Mouse (Mus musculus) ES-E14 (cell line): ENCODE data around the gene Parp14. TPM values are rescaled to one million over a fixed set of nuclear protein-coding genes. Genes with fewer than 3 reads are reported as not detected.
A peak's percentile ranks its signal among the peaks of the same experiment; 100 is the strongest.

ENCODE experiments used
- DNase-seq: peaks from one replicate; pipeline ENCODE4 v3.0.0-alpha.2; 2013; ENCODE audit warnings: low read depth, low spot score
- H3K27ac ChIP-seq: 2 replicates; pipeline ENCODE4 v1.5.1; 2012; ENCODE audit warnings: low read depth, mild to moderate bottlenecking, low read length, moderate library complexity, mixed read lengths; ENCODE audit not compliant: poor library complexity, insufficient read depth, severe bottlenecking
- H3K36me3 ChIP-seq: 2 replicates; pipeline ENCODE4 v1.6.1; 2012; ENCODE audit warnings: mild to moderate bottlenecking, low read length, moderate library complexity, mixed read lengths; ENCODE audit not compliant: control insufficient read depth, poor library complexity, insufficient read depth, severe bottlenecking
- H3K4me1 ChIP-seq, 2 experiments: fragments of 150-350 bp in 1 of 2; sonication (generic) in 1 of 2; 2 replicates each; pipeline ENCODE4 v1.6.1; 2012; ENCODE audit warnings: low read length in 2 of 2, mild to moderate bottlenecking in 1 of 2, mixed read lengths in 1 of 2; ENCODE audit not compliant: control insufficient read depth in 2 of 2, insufficient read depth in 2 of 2, poor library complexity in 1 of 2
- H3K4me3 ChIP-seq, 2 experiments: fragments of 150-350 bp in 1 of 2; sonication (generic) in 1 of 2; 2 replicates each; pipeline ENCODE4 v1.5.1; 2012; ENCODE audit warnings: low read length in 2 of 2, low read depth in 1 of 2, mild to moderate bottlenecking in 1 of 2, mixed read lengths in 1 of 2; ENCODE audit not compliant: insufficient read depth in 1 of 2, poor library complexity in 1 of 2, severe bottlenecking in 1 of 2
- H3K9ac ChIP-seq: 2 replicates; pipeline ENCODE4 v1.6.1; 2012; ENCODE audit warnings: low read depth, mild to moderate bottlenecking, low read length, mixed read lengths; ENCODE audit not compliant: poor library complexity, insufficient read depth, severe bottlenecking
- H3K9me3 ChIP-seq: fragments of 150-350 bp; sonication (generic); 2 replicates; pipeline ENCODE4 v1.6.1; 2012; ENCODE audit warnings: low read depth, mild to moderate bottlenecking, low read length; ENCODE audit not compliant: control insufficient read depth, insufficient read depth
- CHD2 ChIP-seq: IDR thresholded peaks from 2 replicates; pipeline ENCODE4 v1.6.1; 2014; ENCODE audit warnings: mild to moderate bottlenecking, low read depth, low read length, inconsistent platforms
- HCFC1 ChIP-seq: IDR thresholded peaks from 2 replicates; pipeline ENCODE4 v1.6.1; 2012; ENCODE audit warnings: low read length, inconsistent platforms, borderline replicate concordance; ENCODE audit not compliant: insufficient read depth
- MAFK ChIP-seq: IDR thresholded peaks from 2 replicates; pipeline ENCODE4 v1.6.1; 2014; ENCODE audit warnings: mild to moderate bottlenecking, low read depth, low read length, inconsistent platforms; ENCODE audit not compliant: insufficient read depth
- ZC3H11A ChIP-seq: IDR thresholded peaks from 2 replicates; pipeline ENCODE4 v1.6.1; 2012; ENCODE audit warnings: low read depth, mild to moderate bottlenecking, inconsistent platforms, low read length, borderline replicate concordance
- ZNF384 ChIP-seq: IDR thresholded peaks from 2 replicates; pipeline ENCODE4 v1.6.1; 2012; ENCODE audit warnings: low read depth, low read length, inconsistent platforms
- in situ Hi-C, 2 experiments: fragments of 600-800 bp; cut with MboI; formaldehyde crosslinking; loops; one replicate each; pipeline ENCODE4 v1.15.1; 2025; ENCODE audit warnings: low sequenced_read_pairs in 2 of 2, inconsistent platforms in 1 of 2; ENCODE audit not compliant: unreplicated experiment in 2 of 2
- total RNA-seq: library from RNA; depleted of rRNA; stranded (reverse); fragments of 300-350 nt; gene quantifications from 2 replicates; pipeline ENCODE4 v1.2.3, GENCODE M21; 2012

Gene Parp14
- total RNA-seq, 1 experiment: 2.5 TPM

GRCm38 (mm10) chr16:35905355-35905754 lies 34.0 kb upstream of the Parp14 start:
- in situ Hi-C loops: no loop called here
- Histone ChIP-seq H3K9ac (no peak overlapping the region), H3K4me1 (peaks cover 0 to 11% of the 10 kb centered on the region in 2 experiments), H3K36me3 (no peaks in the 10 kb centered on the region), H3K9me3 (no peaks in the 10 kb centered on the region), H3K27ac (no peak overlapping the region), H3K4me3 (no peak overlapping the region)
- TF ChIP-seq ZC3H11A (no peak), ZNF384 (no peak), MAFK (no peak), CHD2 (no peak), HCFC1 (no peak)
- DNase-seq: no peak

- DNase-seq: peak; percentile 46
- no peaks in the 10 kb centered on the region for H3K36me3 ChIP-seq
- in situ Hi-C loops: no loop called here
- no peak for TF ChIP-seq ZNF384
- no peak for TF ChIP-seq MAFK
- TF ChIP-seq HCFC1: no peak
- no peak; the same call in 1 of the 2 replicates for TF ChIP-seq CHD2
- no peak for TF ChIP-seq ZC3H11A
- H3K9ac ChIP-seq: no peak overlapping the region
- peak overlapping the region; percentile 51; the same call in 1 of the 2 replicates for H3K27ac ChIP-seq
- no peak overlapping the region for H3K4me3 ChIP-seq
- H3K9me3 ChIP-seq: no peaks in the 10 kb centered on the region
- H3K4me1 ChIP-seq: peaks cover 0 to 11% of the 10 kb centered on the region in 2 experiments
Observed at GRCm38 (mm10) chr16:35904121-35904736, 32.9 kb upstream of the Parp14 start.

GRCm38 (mm10) chr16:35903014-35903640 lies 31.8 kb upstream of the Parp14 start:
- Histone ChIP-seq H3K4me1 (peaks cover 0 to 11% of the 10 kb centered on the region in 2 experiments), H3K27ac (no peak overlapping the region), H3K9me3 (no peaks in the 10 kb centered on the region), H3K9ac (no peak overlapping the region), H3K4me3 (no peak overlapping the region), H3K36me3 (no peaks in the 10 kb centered on the region)
- TF ChIP-seq CHD2 (no peak), HCFC1 (no peak), ZNF384 (no peak), ZC3H11A (no peak), MAFK (no peak)
- no peak for DNase-seq
- in situ Hi-C loops: no loop called here

GRCm38 (mm10) chr16:35900541-35900940 lies 29.2 kb upstream of the Parp14 start:
- Histone ChIP-seq H3K9ac (no peak overlapping the region), H3K27ac (no peak overlapping the region), H3K4me1 (peaks cover 0 to 11% of the 10 kb centered on the region in 2 experiments), H3K4me3 (no peak overlapping the region), H3K36me3 (no peaks in the 10 kb centered on the region), H3K9me3 (no peaks in the 10 kb centered on the region)
- no peak for DNase-seq
- in situ Hi-C loops: no loop called here
- TF ChIP-seq HCFC1 (no peak), ZC3H11A (no peak), ZNF384 (no peak), CHD2 (no peak), MAFK (no peak)
